Comparison of ENCODE assay signal across 13 mouse cellular contexts in genomic region chr10:75551175-75551574, GRCm38 (mm10). TPM values are rescaled to one million over a fixed set of nuclear protein-coding genes. Genes with fewer than 3 reads are reported as not detected.
A peak's percentile ranks its signal among the peaks of the same experiment; 100 is the strongest.
DNase-seq lines count a peak whose midpoint lies in the region; ATAC-seq and TF ChIP-seq lines count a peak whose summit lies in the region.
"Had no signal": no experiment of that assay in that cellular context is flagged by ENCODE, and none has a peak within 500 bp of the region (broad histone marks: within the 10 kb centered on the region; RNA-seq: fewer than 3 reads in every experiment).

No protein-coding gene starts in this region.

- 0 out of 2 replicates have a peak overlapping the region, but pooled peaks have one; percentile 16 for H3K9ac ChIP-seq in kidney, embryonic 16.5 days (replicated peaks; ENCODE audit: low read length)
- no peak overlapping the region for H3K9ac ChIP-seq in intestine, postnatal 0 days (ENCODE audit: low read depth, low read length)
- H3K9ac ChIP-seq: midbrain, embryonic 12.5 days had no signal

- H3K4me1 ChIP-seq in kidney, embryonic 16.5 days (ENCODE audit: insufficient read depth, low read length), result peaks cover 42% of the 10 kb centered on the region
- peaks cover 4% of the 10 kb centered on the region; the same call in 1 of the 2 replicates for H3K4me1 ChIP-seq in G1E (ENCODE audit: insufficient read depth, low read depth, low read length)
- H3K4me1 ChIP-seq in intestine, postnatal 0 days (replicated peaks; ENCODE audit: control insufficient read depth, insufficient read depth, low read length), result no peaks in the 10 kb centered on the region; the same call in 1 of the 2 replicates

- peak; percentile 24; the same call in 1 of the 2 replicates for ATAC-seq in kidney, embryonic 16.5 days (ENCODE audit: low FRiP score, low TSS enrichment)
- ATAC-seq in G1E (ENCODE audit: extremely low read depth, insufficient number of reproducible peaks, low FRiP score, poor library complexity, severe bottlenecking), result peak; percentile 70
- no peak for ATAC-seq in intestine, postnatal 0 days
- ATAC-seq in neutrophil, adult 5-6 weeks (ENCODE audit: extremely low read depth, insufficient number of reproducible peaks, low FRiP score, poor library complexity, severe bottlenecking), result peak; percentile 65

- no peak for TF ChIP-seq CTCF in G1E (IDR thresholded peaks at IDR 0.05; ENCODE audit: low read depth, low read length)
- TF ChIP-seq CTCF in intestine, postnatal 0 days (IDR thresholded peaks at IDR 0.05; ENCODE audit: low read depth), result peak; percentile 37

- WGBS in kidney, embryonic 16.5 days, result 21% methylated on average over 12 of the region's 12 CpGs
- 36% methylated on average over 12 of the region's 12 CpGs for WGBS in intestine, postnatal 0 days

- H3K4me3 ChIP-seq in kidney, embryonic 16.5 days (ENCODE audit: low read length), result no peak overlapping the region
- no peak overlapping the region for H3K4me3 ChIP-seq in G1E (ENCODE audit: low read depth, low read length)
- no peak overlapping the region for H3K4me3 ChIP-seq in intestine, postnatal 0 days (ENCODE audit: low read depth, low read length)
- H3K4me3 ChIP-seq: limb, embryonic 10.5 days; midbrain, embryonic 12.5 days had no signal

- DNase-seq in kidney, adult 9 months, result no peak
- DNase-seq in G1E (ENCODE audit: low spot score), result no peak
- no peak for DNase-seq in gastrocnemius, adult 18-20 months (ENCODE audit: low spot score)
- DNase-seq in layer of hippocampus, adult 18-20 months (ENCODE audit: low spot score in 2 of 2), result no peak
- no peak for DNase-seq in cerebellum, postnatal 14 days
- DNase-seq: gastrocnemius, postnatal 10 days; kidney, postnatal 36 days; thymus, postnatal 25 days had no signal

- H3K36me3 ChIP-seq in kidney, embryonic 16.5 days (ENCODE audit: insufficient read depth, low read length), result no peaks in the 10 kb centered on the region
- no peaks in the 10 kb centered on the region for H3K36me3 ChIP-seq in G1E (replicated peaks)
- H3K36me3 ChIP-seq in intestine, postnatal 0 days (ENCODE audit: control insufficient read depth, insufficient read depth), result no peaks in the 10 kb centered on the region
- H3K36me3 ChIP-seq: limb, embryonic 10.5 days; midbrain, embryonic 12.5 days had no signal

- no peaks in the 10 kb centered on the region for H3K27me3 ChIP-seq in kidney, embryonic 16.5 days (ENCODE audit: insufficient read depth, low read length)
- peaks cover 27% of the 10 kb centered on the region for H3K27me3 ChIP-seq in G1E (ENCODE audit: insufficient read depth, low read length)
- no peaks in the 10 kb centered on the region for H3K27me3 ChIP-seq in intestine, postnatal 0 days (replicated peaks; ENCODE audit: control insufficient read depth, insufficient read depth, low read length)

- no peak overlapping the region for H3K27ac ChIP-seq in kidney, embryonic 16.5 days (ENCODE audit: low read length)
- no peak overlapping the region for H3K27ac ChIP-seq in intestine, postnatal 0 days (ENCODE audit: low read depth, low read length)
- H3K27ac ChIP-seq: limb, embryonic 10.5 days; midbrain, embryonic 12.5 days had no signal

- H3K9me3 ChIP-seq in kidney, embryonic 16.5 days (ENCODE audit: low read length), result no peaks in the 10 kb centered on the region
- H3K9me3 ChIP-seq in G1E (replicated peaks), result no peaks in the 10 kb centered on the region
- no peaks in the 10 kb centered on the region for H3K9me3 ChIP-seq in intestine, postnatal 0 days (ENCODE audit: control insufficient read depth)
- H3K9me3 ChIP-seq: limb, embryonic 10.5 days; midbrain, embryonic 12.5 days had no signal

- H3K4me2 ChIP-seq in kidney, embryonic 16.5 days (replicated peaks; ENCODE audit: low read depth, low read length), result peak overlapping the region; percentile 27; the same call in 1 of the 2 replicates
- H3K4me2 ChIP-seq in intestine, postnatal 0 days (replicated peaks; ENCODE audit: low read depth), result no peak overlapping the region; the same call in 1 of the 2 replicates
- H3K4me2 ChIP-seq: midbrain, embryonic 12.5 days had no signal

RNA-seq across cellular contexts. Expression of gene Lrrc75b, which starts 9.0 kb away (rescaled TPM):
- 3.3 and 3.8 TPM in 2 replicates for polyA plus RNA-seq in kidney, embryonic 16.5 days (2015; fragmentation: Nextera tagmentation; extraction: Ambion mirVana)
- total RNA-seq in G1E (2014; fragmentation: Nextera tagmentation), result not detected in 2 replicates
- total RNA-seq in G1E (2017), result 0.05 and 0.06 TPM in 2 replicates
- polyA plus RNA-seq in G1E (2012), result not detected in 2 replicates
- 1.2 and 1.8 TPM in 2 replicates for polyA plus RNA-seq in intestine, postnatal 0 days (2015; fragmentation: Nextera tagmentation; extraction: Ambion mirVana)
- 0.25 and 0.58 TPM in 2 replicates for total RNA-seq in neutrophil, adult 5-6 weeks (2017)
- total RNA-seq in gastrocnemius, adult 18-20 months (2021), result under 1 TPM; 0.11 to 0.12 TPM
- 10 to 100 TPM; 10.3 to 12.9 TPM for total RNA-seq in layer of hippocampus, adult 18-20 months (2021)

RNA-seq across cellular contexts. Expression of gene Ggt1, which starts 10.2 kb away (rescaled TPM):
- polyA plus RNA-seq in kidney, embryonic 16.5 days (2015; fragmentation: Nextera tagmentation; extraction: Ambion mirVana), result 244 and 292 TPM in 2 replicates
- total RNA-seq in G1E (2014; fragmentation: Nextera tagmentation) (not detected in 2 replicates), G1E (2017) (not detected in 2 replicates)
- polyA plus RNA-seq in G1E (2012), result 0.12 TPM in 1 of 2 replicates, not detected in the other
- polyA plus RNA-seq in intestine, postnatal 0 days (2015; fragmentation: Nextera tagmentation; extraction: Ambion mirVana), result 131 and 132 TPM in 2 replicates
- 4.1 and 4.3 TPM in 2 replicates for total RNA-seq in neutrophil, adult 5-6 weeks (2017)
- total RNA-seq in gastrocnemius, adult 18-20 months (2021), result under 1 TPM in 1 of 2 experiments, not detected in 1; 0.78 TPM
- total RNA-seq in layer of hippocampus, adult 18-20 months (2021), result 1 to 10 TPM; 2.6 to 2.8 TPM

RNA-seq across cellular contexts. Expression of gene Gucd1, which starts 33.4 kb away (rescaled TPM):
- 53.4 and 54.0 TPM in 2 replicates for polyA plus RNA-seq in kidney, embryonic 16.5 days (2015; fragmentation: Nextera tagmentation; extraction: Ambion mirVana)
- 17.0 and 26.1 TPM in 2 replicates for total RNA-seq in G1E (2014; fragmentation: Nextera tagmentation)
- total RNA-seq in G1E (2017), result 41.7 and 48.6 TPM in 2 replicates
- 14.5 and 15.8 TPM in 2 replicates for polyA plus RNA-seq in G1E (2012)
- polyA plus RNA-seq in intestine, postnatal 0 days (2015; fragmentation: Nextera tagmentation; extraction: Ambion mirVana), result 80.9 and 84.6 TPM in 2 replicates
- total RNA-seq in neutrophil, adult 5-6 weeks (2017), result 86.3 and 87.2 TPM in 2 replicates
- total RNA-seq in gastrocnemius, adult 18-20 months (2021), result 10 to 100 TPM; 43.6 to 61.5 TPM
- 10 to 100 TPM; 12.8 TPM for total RNA-seq in layer of hippocampus, adult 18-20 months (2021)

RNA-seq across cellular contexts. Expression of gene Snrpd3, which starts 33.8 kb away (rescaled TPM):
- 156 and 186 TPM in 2 replicates for polyA plus RNA-seq in kidney, embryonic 16.5 days (2015; fragmentation: Nextera tagmentation; extraction: Ambion mirVana)
- total RNA-seq in G1E (2014; fragmentation: Nextera tagmentation), result 83.0 and 116 TPM in 2 replicates
- 50.9 and 51.6 TPM in 2 replicates for total RNA-seq in G1E (2017)
- polyA plus RNA-seq in G1E (2012), result 19.5 and 29.9 TPM in 2 replicates
- polyA plus RNA-seq in intestine, postnatal 0 days (2015; fragmentation: Nextera tagmentation; extraction: Ambion mirVana), result 62.6 and 63.3 TPM in 2 replicates
- total RNA-seq in neutrophil, adult 5-6 weeks (2017), result 22.8 and 26.4 TPM in 2 replicates
- total RNA-seq in gastrocnemius, adult 18-20 months (2021), result 10 to 100 TPM; 76.2 to 80.2 TPM
- total RNA-seq in layer of hippocampus, adult 18-20 months (2021), result 10 to 100 TPM; 63.1 to 67.3 TPM

RNA-seq across cellular contexts. Expression of gene Ggt5, which starts 38.0 kb away (rescaled TPM):
- polyA plus RNA-seq in kidney, embryonic 16.5 days (2015; fragmentation: Nextera tagmentation; extraction: Ambion mirVana), result 6.4 and 9.5 TPM in 2 replicates
- total RNA-seq in G1E (2014; fragmentation: Nextera tagmentation), result not detected in 2 replicates
- total RNA-seq in G1E (2017), result 0.22 TPM in 1 of 2 replicates, not detected in the other
- not detected in 2 replicates for polyA plus RNA-seq in G1E (2012)
- polyA plus RNA-seq in intestine, postnatal 0 days (2015; fragmentation: Nextera tagmentation; extraction: Ambion mirVana), result 4.0 and 4.9 TPM in 2 replicates
- total RNA-seq in neutrophil, adult 5-6 weeks (2017), result 40.3 and 58.7 TPM in 2 replicates
- 1 to 10 TPM; 2.4 to 2.8 TPM for total RNA-seq in gastrocnemius, adult 18-20 months (2021)
- total RNA-seq in layer of hippocampus, adult 18-20 months (2021), result 1 to 10 TPM; 1.6 to 2.1 TPM
